Mouse (Mus musculus) urinary bladder, postnatal 25 days (tissue): ENCODE measurements around the gene Crocc2.

Experiments used
- DNase-seq: peaks from one replicate; pipeline ENCODE4 v3.0.0; 2022; ENCODE audit warnings: low spot score

Gene Crocc2

DNA sequence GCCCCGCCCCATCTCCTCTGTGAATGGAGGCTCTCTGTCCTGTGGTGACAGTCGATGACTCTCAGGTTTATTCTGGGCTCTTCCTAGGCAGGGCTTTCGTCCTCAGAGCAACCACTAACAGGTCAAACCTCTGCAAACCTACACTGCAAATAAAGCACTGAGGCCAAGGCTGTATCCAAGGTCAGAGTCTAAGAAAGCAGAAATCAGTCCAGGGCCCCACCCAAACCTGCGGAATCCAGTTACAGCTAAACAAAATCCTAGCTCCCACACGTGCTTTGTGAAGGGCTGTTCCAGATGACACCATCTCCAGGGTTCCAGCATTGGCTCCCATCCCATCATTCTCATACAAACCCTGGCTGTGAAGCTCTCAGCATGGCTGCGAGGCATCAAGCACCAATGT lies 107.0 kb downstream of the Crocc2 start:
- no peak for DNase-seq

DNA sequence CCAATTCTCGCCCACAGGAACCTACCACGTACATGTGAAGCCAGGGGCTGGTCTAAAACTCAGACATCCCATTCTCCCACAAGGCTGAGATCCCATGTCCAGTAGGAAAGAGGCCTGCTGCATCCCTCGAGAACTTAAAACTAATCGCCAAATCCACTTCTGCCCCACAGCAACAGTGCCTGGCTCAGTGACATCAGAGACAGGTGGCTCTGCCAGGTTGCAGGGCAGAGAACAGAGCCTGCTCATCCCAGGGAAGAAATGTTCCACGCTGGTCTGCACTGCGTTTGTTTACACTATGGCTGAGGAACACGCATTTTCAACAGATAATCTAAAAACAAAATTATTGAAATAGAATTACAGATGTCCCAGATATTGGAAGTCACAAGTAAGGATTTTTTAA lies 108.5 kb downstream of the Crocc2 start:
- no peak for DNase-seq
